Mouse (Mus musculus) MEL (cell line): ENCODE data around the gene Sbk3. TPM values are rescaled to one million over a fixed set of nuclear protein-coding genes. Genes with fewer than 3 reads are reported as not detected.

Source experiments
- DNase-seq: peaks from one replicate; pipeline ENCODE4 v3.0.0; 2011; ENCODE audit warnings: low read depth, low spot score
- H3K27ac ChIP-seq: 2 replicates; pipeline ENCODE4 v1.5.1; 2012; ENCODE audit warnings: low read depth, mild to moderate bottlenecking, control low read depth, low read length, moderate library complexity; ENCODE audit not compliant: control insufficient read depth
- H3K27me3 ChIP-seq, 2 experiments: fragments of 150-350 bp in 1 of 2; sonication (generic) in 1 of 2; 2 replicates each; pipeline ENCODE4 v1.6.1; 2012; ENCODE audit warnings: low read length in 2 of 2, mild to moderate bottlenecking in 2 of 2, improper control_type of control experiment in 1 of 2, moderate library complexity in 1 of 2; ENCODE audit not compliant: insufficient read depth in 2 of 2, control insufficient read depth in 1 of 2
- H3K36me3 ChIP-seq, 2 experiments: 2 replicates each; pipeline ENCODE4 v1.6.1; 2012 to 2014; ENCODE audit warnings: low read length in 2 of 2, improper control_type of control experiment in 1 of 2, inconsistent platforms in 1 of 2, mild to moderate bottlenecking in 1 of 2; ENCODE audit not compliant: insufficient read depth in 2 of 2, control insufficient read depth in 1 of 2
- H3K4me1 ChIP-seq, 2 experiments: fragments of 150-350 bp in 1 of 2; sonication (generic) in 1 of 2; 2 replicates each; pipeline ENCODE4 v1.6.1; 2012; ENCODE audit warnings: low read length in 2 of 2, improper control_type of control experiment in 1 of 2, mild to moderate bottlenecking in 1 of 2; ENCODE audit not compliant: insufficient read depth in 2 of 2, control insufficient read depth in 1 of 2
- H3K4me3 ChIP-seq, 2 experiments: fragments of 150-350 bp in 1 of 2; sonication (generic) in 1 of 2; 2 replicates each; pipeline ENCODE4 v1.5.1; 2012; ENCODE audit warnings: low read depth in 2 of 2, low read length in 2 of 2, mild to moderate bottlenecking in 2 of 2, moderate library complexity in 2 of 2, control low read depth in 1 of 2, improper control_type of control experiment in 1 of 2; ENCODE audit not compliant: control insufficient read depth in 1 of 2, insufficient read depth in 1 of 2
- H3K79me2 ChIP-seq: 2 replicates; pipeline ENCODE4 v1.6.1; 2012; ENCODE audit warnings: mild to moderate bottlenecking, low read length, moderate library complexity; ENCODE audit not compliant: control insufficient read depth, poor library complexity, insufficient read depth
- H3K9ac ChIP-seq: 2 replicates; pipeline ENCODE4 v1.6.1; 2012; ENCODE audit warnings: low read depth, mild to moderate bottlenecking, control low read depth, low read length, moderate library complexity; ENCODE audit not compliant: control insufficient read depth, poor library complexity, severe bottlenecking
- H3K9me3 ChIP-seq: fragments of 150-350 bp; sonication (generic); replicated peaks from 2 replicates; pipeline ENCODE4 v1.6.1; 2012; ENCODE audit warnings: mild to moderate bottlenecking, low read length, improper control_type of control experiment, moderate library complexity; ENCODE audit not compliant: insufficient read depth
- BHLHE40 ChIP-seq: IDR thresholded peaks from 2 replicates; pipeline ENCODE4 v1.6.1; 2012; ENCODE audit warnings: low read depth, mild to moderate bottlenecking, inconsistent platforms, low read length, improper control_type of control experiment, borderline replicate concordance
- CHD1 ChIP-seq: IDR thresholded peaks from 2 replicates; pipeline ENCODE4 v1.6.1; 2012; ENCODE audit warnings: low read depth, mild to moderate bottlenecking, inconsistent platforms, low read length, improper control_type of control experiment
- E2F4 ChIP-seq: IDR thresholded peaks from 2 replicates; pipeline ENCODE4 v1.6.1; 2011; ENCODE audit warnings: low read depth, low read length, improper control_type of control experiment, borderline replicate concordance
- ETS1 ChIP-seq: IDR thresholded peaks from 2 replicates; pipeline ENCODE4 v1.6.1; 2012; ENCODE audit warnings: low read depth, mild to moderate bottlenecking, inconsistent platforms, low read length, improper control_type of control experiment, moderate library complexity
- GABPA ChIP-seq: IDR thresholded peaks from 2 replicates; pipeline ENCODE4 v1.6.1; 2012; ENCODE audit warnings: low read depth, mild to moderate bottlenecking, inconsistent platforms, low read length, improper control_type of control experiment, moderate library complexity
- JUND ChIP-seq: IDR thresholded peaks from 2 replicates; pipeline ENCODE4 v1.6.1; 2011; ENCODE audit warnings: low read depth, mild to moderate bottlenecking, improper control_type of control experiment, low read length
- MAZ ChIP-seq: IDR thresholded peaks from 2 replicates; pipeline ENCODE4 v1.6.1; 2012; ENCODE audit warnings: low read depth, mild to moderate bottlenecking, inconsistent platforms, low read length, improper control_type of control experiment
- NELFE ChIP-seq: IDR thresholded peaks from 2 replicates; pipeline ENCODE4 v1.6.1; 2011; ENCODE audit warnings: low read depth, low read length, improper control_type of control experiment
- POLR2A ChIP-seq, 2 experiments: IDR thresholded peaks; 2 replicates each; pipeline ENCODE4 v1.6.1; 2011 to 2012; ENCODE audit warnings: low read length in 2 of 2, mild to moderate bottlenecking in 2 of 2, control low read depth in 1 of 2, improper control_type of control experiment in 1 of 2, low read depth in 1 of 2, moderate library complexity in 1 of 2; ENCODE audit not compliant: control insufficient read depth in 1 of 2, insufficient read depth in 1 of 2, poor library complexity in 1 of 2
- POLR2AphosphoS2 ChIP-seq: IDR thresholded peaks from 2 replicates; pipeline ENCODE4 v1.6.1; 2011; ENCODE audit warnings: low read length, improper control_type of control experiment
- RAD21 ChIP-seq: IDR thresholded peaks from 2 replicates; pipeline ENCODE4 v1.6.1; 2011; ENCODE audit warnings: mild to moderate bottlenecking, low read depth, low read length, improper control_type of control experiment
- RCOR1 ChIP-seq: IDR thresholded peaks from 2 replicates; pipeline ENCODE4 v1.6.1; 2012; ENCODE audit warnings: low read depth, mild to moderate bottlenecking, inconsistent platforms, low read length, improper control_type of control experiment
- TAL1 ChIP-seq: IDR thresholded peaks from 2 replicates; pipeline ENCODE4 v1.6.1; 2012; ENCODE audit warnings: mild to moderate bottlenecking, inconsistent platforms, low read length, moderate library complexity, mixed read lengths
- TBP ChIP-seq: IDR thresholded peaks from 2 replicates; pipeline ENCODE4 v1.8.0; 2011; ENCODE audit warnings: low read depth, low read length, improper control_type of control experiment
- UBTF ChIP-seq: IDR thresholded peaks from 2 replicates; pipeline ENCODE4 v1.6.1; 2012; ENCODE audit warnings: low read depth, mild to moderate bottlenecking, inconsistent platforms, low read length, improper control_type of control experiment, moderate library complexity, borderline replicate concordance; ENCODE audit not compliant: insufficient read depth
- polyA plus RNA-seq, 2 experiments: library from polyadenylated mRNA; stranded (reverse) in 1 of 2; unstranded in 1 of 2; fragments of >175 nt in 1 of 2; fragments of >200 nt in 1 of 2; gene quantifications; 2 replicates each; pipeline versions ENCODE4 v1.2.1 to v1.2.4; 2012; ENCODE audit warnings: low replicate concordance in 2 of 2, low read depth in 1 of 2; ENCODE audit not compliant: insufficient read length in 2 of 2, insufficient read depth in 1 of 2, missing spikeins in 1 of 2
- total RNA-seq: library from RNA; depleted of rRNA; stranded (reverse); fragments of 300-350 nt; gene quantifications from 2 replicates; pipeline ENCODE4 v1.2.3, GENCODE M21; 2012

Gene Sbk3
- total and polyA plus RNA-seq, 3 experiments = not detected

DNA sequence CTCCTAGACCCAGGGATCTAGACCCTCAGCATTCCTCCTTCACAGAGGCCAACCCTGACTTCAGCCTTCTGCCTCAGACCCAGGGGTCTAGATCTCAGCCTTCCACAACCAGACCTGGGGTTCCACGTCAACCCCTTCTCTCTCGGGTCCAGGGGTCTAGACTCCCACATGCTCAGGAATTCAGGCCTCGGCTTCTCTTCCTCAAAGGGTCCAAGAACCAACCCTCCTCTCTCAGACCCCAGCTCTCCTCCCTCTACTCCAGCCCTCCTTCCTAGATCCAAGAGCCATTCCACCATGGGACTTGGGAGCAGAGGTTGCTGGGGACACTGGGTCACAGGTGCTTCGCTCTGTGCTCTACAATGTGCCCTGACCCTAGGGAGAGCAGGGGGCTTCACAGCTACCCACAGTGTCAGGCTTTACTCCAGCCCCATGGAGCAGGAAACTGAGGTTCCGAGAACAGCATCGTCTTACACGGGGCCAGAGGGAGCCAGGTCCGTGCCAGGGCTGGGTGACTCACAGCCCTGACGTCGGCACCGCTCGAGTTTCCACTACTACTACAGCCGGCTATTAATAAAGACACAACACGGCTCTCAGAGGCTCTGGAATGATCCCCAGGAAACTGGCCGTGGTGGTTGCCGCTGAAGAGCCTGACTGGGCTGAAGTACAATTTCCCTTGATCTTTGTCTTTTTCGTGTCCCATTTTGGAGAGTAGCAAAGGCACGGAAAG lies 1.5 kb upstream of the Sbk3 start:
- H3K9me3 ChIP-seq = no peaks in the 10 kb centered on the region
- no peak overlapping the region for H3K4me3 ChIP-seq
- H3K4me1 ChIP-seq = peaks cover 0 to 9% of the 10 kb centered on the region in 2 experiments; a peak in 1 of 4 replicates
- H3K27me3 ChIP-seq = no peaks in the 10 kb centered on the region
- no peak overlapping the region for H3K9ac ChIP-seq
- no peaks in the 10 kb centered on the region for H3K36me3 ChIP-seq
- no peak overlapping the region for H3K27ac ChIP-seq
- no peak for DNase-seq
- TF ChIP-seq E2F4 = no peak
- TF ChIP-seq JUND = no peak
- no peak for TF ChIP-seq NELFE
- no peak for TF ChIP-seq BHLHE40
- TF ChIP-seq CHD1 = no peak
- TF ChIP-seq UBTF = no peak
- no peak for TF ChIP-seq GABPA
- TF ChIP-seq POLR2A (IDR thresholded peaks at IDR 0.05; ENCODE audit: control insufficient read depth in 1 of 2, insufficient read depth in 1 of 2, low read depth in 1 of 2, low read length in 2 of 2, poor library complexity in 1 of 2) = no peak
- TF ChIP-seq ETS1 = no peak
- no peak for TF ChIP-seq TAL1
- no peak for TF ChIP-seq MAZ
- TF ChIP-seq TBP = no peak
- TF ChIP-seq RCOR1 = no peak
- no peak for TF ChIP-seq POLR2AphosphoS2
- H3K79me2 ChIP-seq = no peaks in the 10 kb centered on the region

DNA sequence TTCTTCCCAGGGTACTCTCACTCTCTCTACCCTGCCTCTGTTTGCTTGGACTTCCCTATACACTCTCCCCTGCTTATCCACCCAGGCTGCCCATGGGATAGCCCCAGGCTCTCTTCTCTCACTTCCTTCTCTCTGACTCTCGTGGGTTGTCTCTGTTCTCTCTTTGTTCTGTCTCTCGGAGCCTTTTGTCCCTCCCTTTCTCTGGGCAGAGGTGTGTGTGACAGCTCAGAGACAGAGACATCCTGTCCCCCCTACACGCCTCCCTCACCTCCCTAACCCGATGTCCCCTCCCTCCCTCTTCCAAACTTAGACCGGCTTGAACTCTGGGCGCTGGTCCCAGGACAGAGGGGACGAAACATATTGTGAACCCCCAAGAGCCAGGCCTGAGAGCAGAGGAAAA lies 742 bp upstream of the Sbk3 start:
- Histone ChIP-seq H3K27me3 (no peaks in the 10 kb centered on the region), H3K9ac (no peak overlapping the region), H3K36me3 (no peaks in the 10 kb centered on the region), H3K4me3 (no peak overlapping the region), H3K27ac (no peak overlapping the region), H3K9me3 (no peaks in the 10 kb centered on the region), H3K4me1 (peaks cover 0 to 9% of the 10 kb centered on the region in 2 experiments; a peak in 1 of 4 replicates), H3K79me2 (no peaks in the 10 kb centered on the region)
- DNase-seq = no peak
- TF ChIP-seq RAD21 (no peak), BHLHE40 (no peak), TAL1 (no peak)
